Mouse (Mus musculus) forebrain, embryonic 15.5 days (tissue): Measurements from ENCODE around the gene Siglecg. TPM values are rescaled to one million over a fixed set of nuclear protein-coding genes. Genes with fewer than 3 reads are reported as not detected.
"Not testable (repeated sequence)": the region's sequence is repeated elsewhere in the genome, so short reads cannot be mapped to it uniquely, and the experiment has no call there.

Experiments
- ATAC-seq: fragments of 200-750 bp; cut with Nextera tagmentation; replicated peaks from 2 replicates; pipeline ENCODE4 v1.8.0; 2017; ENCODE audit warnings: mild to moderate bottlenecking, moderate TSS enrichment, moderate library complexity
- H3K27ac ChIP-seq: fragments of 300-500 bp; sonication (generic); replicated peaks from 2 replicates; pipeline ENCODE4 v1.5.1; 2015; ENCODE audit warnings: mild to moderate bottlenecking, inconsistent platforms
- H3K27me3 ChIP-seq: fragments of 300-500 bp; sonication (generic); 2 replicates; pipeline ENCODE4 v1.6.1; 2015; ENCODE audit warnings: inconsistent platforms
- H3K36me3 ChIP-seq: fragments of 300-500 bp; sonication (generic); 2 replicates; pipeline ENCODE4 v1.6.1; 2015; ENCODE audit warnings: mild to moderate bottlenecking, inconsistent platforms
- H3K4me1 ChIP-seq: fragments of 300-500 bp; sonication (generic); 2 replicates; pipeline ENCODE4 v1.6.1; 2015; ENCODE audit warnings: inconsistent platforms
- H3K4me2 ChIP-seq: fragments of 300-500 bp; sonication (generic); replicated peaks from 2 replicates; pipeline ENCODE4 v1.6.1; 2015; ENCODE audit warnings: mild to moderate bottlenecking, inconsistent platforms
- H3K4me3 ChIP-seq: fragments of 300-500 bp; sonication (generic); 2 replicates; pipeline ENCODE4 v1.5.1; 2015; ENCODE audit warnings: mild to moderate bottlenecking, inconsistent platforms
- H3K9ac ChIP-seq: fragments of 300-500 bp; sonication (generic); replicated peaks from 2 replicates; pipeline ENCODE4 v1.6.1; 2015; ENCODE audit warnings: mild to moderate bottlenecking, inconsistent platforms
- H3K9me3 ChIP-seq: fragments of 300-500 bp; sonication (generic); 2 replicates; pipeline ENCODE4 v1.6.1; 2016; ENCODE audit warnings: inconsistent platforms
- WGBS: fragments of 180-500 bp; shearing (Covaris S2); methylation state at CpG from one replicate; pipeline ENCODE4 v1.1.7; 2015; ENCODE audit warnings: mixed read lengths; 5-methylcytosine and 5-hydroxymethylcytosine counted together
- polyA plus RNA-seq: library from polyadenylated mRNA; unstranded; fragments of >200 nt; fragmentation: Nextera tagmentation; extraction: Ambion mirVana; gene quantifications from 2 replicates; pipeline ENCODE4 v1.2.1, GENCODE M21; 2015

Gene Siglecg
- polyA plus RNA-seq: not detected in 2 replicates

DNA sequence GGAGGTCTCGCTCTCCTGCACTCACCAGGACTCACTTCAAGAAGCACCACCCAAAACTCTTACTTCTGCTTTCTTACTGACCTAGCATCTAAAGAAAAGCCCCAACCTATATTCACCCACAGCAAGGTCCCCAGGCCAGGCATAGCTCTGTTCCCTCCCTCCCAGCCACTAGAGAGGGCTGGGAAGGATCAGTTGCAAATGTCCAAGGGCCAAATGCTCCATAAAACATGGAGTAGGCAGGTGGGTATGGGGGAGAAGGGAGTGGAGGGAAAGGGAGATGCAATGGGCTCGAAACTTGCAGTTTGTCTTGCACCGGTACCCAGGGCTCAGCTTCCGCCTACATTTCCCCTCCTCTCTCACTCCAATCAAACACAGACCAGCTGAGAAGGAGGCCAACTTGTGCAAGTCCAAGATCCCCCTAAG is at the start of gene Siglecg:
Gene Siglecg (plus strand): TSS at position 74 of the 423 bp plus-strand sequence.
- Histone ChIP-seq H3K4me3 (no peak within 1 kb of the TSS), H3K9ac (no peak within 1 kb of the TSS), H3K9me3 (no peaks in the 10 kb centered on the region), H3K27ac (no peak within 1 kb of the TSS), H3K4me2 (no peak within 1 kb of the TSS), H3K4me1 (no peaks in the 10 kb centered on the region), H3K27me3 (no peaks in the 10 kb centered on the region), H3K36me3 (no peaks in the 10 kb centered on the region)
- 84% methylated on average over 4 of the region's 4 CpGs for WGBS
- no peak for ATAC-seq

DNA sequence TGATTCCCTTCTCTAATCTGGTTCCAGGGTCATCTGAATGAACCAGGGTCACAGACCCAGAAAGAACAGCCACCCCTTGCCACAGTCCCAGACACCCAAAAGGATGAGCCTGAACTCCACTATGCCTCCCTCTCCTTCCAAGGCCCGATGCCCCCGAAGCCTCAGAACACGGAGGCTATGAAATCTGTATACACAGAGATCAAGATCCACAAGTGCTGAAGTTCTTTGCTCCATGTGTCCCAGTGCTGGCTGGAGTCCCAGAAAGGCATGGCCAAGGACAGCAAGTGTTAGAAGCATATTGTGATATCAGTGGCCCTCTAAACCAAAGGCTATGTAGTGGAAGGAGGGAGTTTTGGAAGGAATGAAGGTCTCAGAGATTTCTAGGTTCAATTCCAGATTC is 49.4 kb upstream of the Siglecg start:
- 91% methylated on average over 3 of the region's 3 CpGs for WGBS
- no peaks in the 10 kb centered on the region for H3K36me3 ChIP-seq
- no peaks in the 10 kb centered on the region for H3K9me3 ChIP-seq
- H3K4me2 ChIP-seq: no peak overlapping the region
- no peak overlapping the region for H3K4me3 ChIP-seq
- H3K9ac ChIP-seq: no peak overlapping the region
- no peaks in the 10 kb centered on the region for H3K27me3 ChIP-seq
- ATAC-seq: no peak
- no peak overlapping the region for H3K27ac ChIP-seq
- H3K4me1 ChIP-seq: no peaks in the 10 kb centered on the region

DNA sequence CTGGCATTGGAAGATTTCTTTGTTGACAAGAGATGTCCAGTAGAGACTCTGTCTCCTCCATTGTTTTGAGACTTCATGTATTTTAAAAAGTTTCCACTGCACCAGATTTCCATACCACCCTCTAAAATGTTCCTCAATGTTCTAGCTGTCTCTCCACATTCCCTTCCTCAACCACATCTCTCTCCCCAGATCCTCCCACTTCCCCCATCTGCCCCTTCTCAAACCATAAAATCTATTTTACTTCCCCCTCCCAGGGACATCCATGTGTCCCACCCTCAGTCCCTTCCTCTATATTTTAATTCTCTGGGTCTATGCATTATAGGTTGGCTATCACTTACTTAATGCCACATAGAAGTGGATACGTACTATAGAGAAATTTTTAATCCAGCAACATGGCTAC is 46.6 kb upstream of the Siglecg start:
- H3K4me1 ChIP-seq: no peaks in the 10 kb centered on the region

DNA sequence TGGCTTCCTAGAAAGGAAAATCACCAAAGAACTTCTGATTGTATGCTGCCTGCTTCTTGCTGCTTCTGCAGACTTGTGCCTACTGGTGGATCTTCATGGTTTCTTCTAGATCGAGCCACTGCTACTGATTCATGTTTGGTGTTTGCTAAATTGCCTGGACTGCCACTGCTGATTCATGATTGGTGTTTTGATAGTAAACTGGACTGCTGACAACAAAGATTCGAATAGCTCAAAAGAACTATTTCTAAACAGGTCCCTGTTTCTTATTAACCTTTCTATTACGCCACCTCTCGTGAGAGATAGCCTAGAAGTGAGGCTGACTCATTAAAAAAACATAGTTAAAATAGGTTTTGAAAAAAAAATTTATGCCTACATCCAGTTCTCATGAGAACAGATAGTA is 46.0 kb upstream of the Siglecg start:
- no peak overlapping the region for H3K4me3 ChIP-seq
- 76% methylated on average over 4 of the region's 4 CpGs for WGBS

More for the DNA sequence above, 46.6 kb upstream of the Siglecg start:
- no peak for ATAC-seq
- Histone ChIP-seq H3K4me3 (no peak overlapping the region), H3K36me3 (no peaks in the 10 kb centered on the region), H3K4me2 (no peak overlapping the region), H3K27ac (no peak overlapping the region), H3K9me3 (no peaks in the 10 kb centered on the region), H3K27me3 (no peaks in the 10 kb centered on the region), H3K9ac (no peak overlapping the region)
- 89% methylated on average over 1 of the region's 1 CpGs for WGBS

DNA sequence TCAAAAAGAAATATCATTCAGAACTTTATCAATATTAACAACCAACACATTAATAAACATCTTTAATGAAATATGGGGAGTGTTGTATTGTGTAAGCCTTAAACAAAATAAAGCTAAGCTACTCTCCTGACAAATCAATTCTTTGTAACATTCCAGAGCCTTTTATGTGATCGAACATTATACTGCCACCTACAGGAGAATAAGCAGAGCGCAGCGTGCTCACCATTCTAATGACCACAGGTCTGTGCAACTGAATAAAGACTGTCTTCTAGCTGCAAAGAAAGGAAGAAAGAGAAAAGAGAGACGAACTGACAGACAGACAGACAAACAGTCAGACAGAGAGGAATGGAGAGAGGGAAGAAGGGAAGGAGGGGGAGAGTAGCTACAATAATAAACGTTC is 29.8 kb upstream of the Siglecg start:
- H3K9ac ChIP-seq: no peak overlapping the region
- no peaks in the 10 kb centered on the region for H3K36me3 ChIP-seq
- ATAC-seq: 0 out of 2 replicates have a peak, but pooled peaks have one; percentile 26
- H3K27me3 ChIP-seq: no peaks in the 10 kb centered on the region
- H3K4me3 ChIP-seq: no peak overlapping the region
- H3K4me2 ChIP-seq: no peak overlapping the region
- no peaks in the 10 kb centered on the region for H3K4me1 ChIP-seq
- no peak overlapping the region for H3K27ac ChIP-seq
- 14% methylated on average over 5 of the region's 5 CpGs for WGBS
- no peaks in the 10 kb centered on the region for H3K9me3 ChIP-seq

More for the DNA sequence above, 46.0 kb upstream of the Siglecg start:
- no peak for ATAC-seq
- no peak overlapping the region for H3K4me2 ChIP-seq
- H3K27ac ChIP-seq: no peak overlapping the region
- H3K4me1 ChIP-seq: no peaks in the 10 kb centered on the region
- no peaks in the 10 kb centered on the region for H3K27me3 ChIP-seq
- H3K36me3 ChIP-seq: no peaks in the 10 kb centered on the region
- no peak overlapping the region for H3K9ac ChIP-seq
- no peaks in the 10 kb centered on the region for H3K9me3 ChIP-seq

DNA sequence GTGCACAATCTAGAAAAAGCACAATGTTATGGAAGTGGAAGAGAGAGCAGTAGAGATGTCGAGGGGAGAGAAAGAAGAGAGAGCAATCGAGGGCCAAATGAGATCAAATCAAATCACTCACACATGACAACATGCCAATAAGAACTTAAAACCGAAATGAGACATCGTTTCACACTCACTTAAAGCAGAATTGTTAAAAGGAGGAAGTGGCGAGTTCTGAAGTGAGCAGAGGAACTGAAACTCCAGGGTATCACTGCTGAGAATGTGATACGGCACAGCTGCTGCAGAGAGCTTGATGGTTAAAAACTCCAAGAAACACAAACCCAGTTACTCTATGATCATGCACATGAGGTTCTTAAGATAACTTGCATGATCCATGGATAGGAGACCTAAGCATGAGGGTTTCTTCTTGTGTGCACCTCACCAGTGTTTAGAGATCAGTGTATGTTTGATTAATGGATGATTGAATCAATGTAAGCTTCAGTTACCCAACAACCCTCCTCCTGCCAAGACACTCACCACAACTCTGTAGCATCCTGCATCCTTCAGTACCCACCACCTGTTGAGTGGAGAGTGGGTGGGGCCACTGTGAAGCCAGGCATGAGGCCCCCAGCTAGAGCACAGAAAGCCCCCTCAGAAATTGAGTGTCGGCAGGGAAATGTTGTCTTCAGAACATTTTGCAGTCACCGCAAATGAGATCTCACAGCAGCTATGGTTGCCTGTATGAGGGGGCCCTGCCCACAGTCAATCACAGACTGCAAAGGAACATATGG is 15.5 kb upstream of the Siglecg start:
- no peaks in the 10 kb centered on the region for H3K4me1 ChIP-seq
- no peak overlapping the region for H3K4me3 ChIP-seq
- H3K4me2 ChIP-seq: no peak overlapping the region
- H3K9ac ChIP-seq: no peak overlapping the region
- no peaks in the 10 kb centered on the region for H3K36me3 ChIP-seq
- WGBS: 86% methylated on average over 8 of the region's 8 CpGs
- H3K9me3 ChIP-seq: no peaks in the 10 kb centered on the region
- ATAC-seq: no peak
- H3K27ac ChIP-seq: no peak overlapping the region
- H3K27me3 ChIP-seq: no peaks in the 10 kb centered on the region

DNA sequence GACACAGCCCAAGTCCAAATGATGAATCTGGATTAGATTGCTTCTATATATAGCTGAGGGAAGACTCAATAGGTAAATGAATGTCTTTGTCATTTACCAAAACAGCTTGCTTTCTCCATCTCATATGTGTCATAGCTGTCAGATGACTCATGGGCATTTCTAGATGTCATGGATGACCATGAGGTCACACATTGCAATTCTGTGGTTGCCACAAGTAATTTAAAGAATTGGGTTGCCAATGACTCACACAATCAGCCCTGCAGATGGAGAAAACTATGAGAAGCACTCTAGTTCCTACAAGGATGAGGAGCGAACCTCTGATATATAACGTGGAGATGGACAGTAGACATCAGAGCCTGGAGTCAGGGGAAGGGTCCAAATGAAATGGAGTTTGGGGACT is 8.5 kb upstream of the Siglecg start:
- H3K4me2 ChIP-seq: no peak overlapping the region
- no peak overlapping the region for H3K9ac ChIP-seq

DNA sequence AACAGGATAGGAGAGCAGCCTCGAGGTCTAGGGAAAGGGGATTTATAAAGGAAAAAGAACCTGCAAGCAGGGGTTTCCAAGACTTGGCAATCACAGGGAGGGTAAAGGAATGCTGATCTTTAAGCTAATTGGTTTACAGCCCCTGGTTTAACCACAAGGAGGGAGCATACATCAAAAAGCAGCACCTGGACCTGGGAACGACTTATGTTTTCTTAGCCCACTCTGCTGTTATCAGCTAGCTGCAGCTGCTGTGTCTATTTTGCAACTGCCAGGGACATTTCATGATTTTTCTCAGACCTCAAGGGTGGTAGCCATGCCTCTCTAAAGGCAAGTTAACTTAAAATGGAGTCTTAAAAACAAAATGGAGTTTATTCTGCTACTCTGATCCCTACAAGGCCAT is 5.3 kb upstream of the Siglecg start:
- Histone ChIP-seq H3K4me3 (no peak overlapping the region), H3K9ac (no peak overlapping the region), H3K27ac (no peak overlapping the region), H3K27me3 (no peaks in the 10 kb centered on the region), H3K4me2 (no peak overlapping the region), H3K9me3 (no peaks in the 10 kb centered on the region), H3K4me1 (no peaks in the 10 kb centered on the region), H3K36me3 (no peaks in the 10 kb centered on the region)
- ATAC-seq: no peak
- WGBS: 53% methylated on average over 2 of the region's 2 CpGs

More for the DNA sequence above, 8.5 kb upstream of the Siglecg start:
- Histone ChIP-seq H3K9me3 (no peaks in the 10 kb centered on the region), H3K27ac (no peak overlapping the region), H3K36me3 (no peaks in the 10 kb centered on the region), H3K4me1 (no peaks in the 10 kb centered on the region), H3K4me3 (no peak overlapping the region), H3K27me3 (no peaks in the 10 kb centered on the region)
- no peak for ATAC-seq
- WGBS: 90% methylated on average over 2 of the region's 2 CpGs

DNA sequence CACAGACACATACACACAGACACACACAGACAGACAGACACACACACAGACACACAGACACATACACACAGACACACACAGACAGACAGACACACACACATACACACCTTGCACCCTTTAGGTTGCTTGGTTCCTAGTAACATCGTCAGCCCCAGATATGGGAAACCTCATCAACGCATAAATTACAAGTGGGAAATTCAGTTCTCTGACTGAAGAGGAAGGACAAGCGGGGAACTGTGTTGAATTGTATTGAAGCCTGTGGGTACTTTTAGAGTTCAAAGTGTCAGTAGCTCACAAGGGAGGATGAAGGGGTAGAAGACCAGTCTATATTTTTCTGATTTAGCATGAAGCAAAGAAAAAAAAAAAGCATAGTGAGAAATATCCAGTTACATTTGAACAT is 431 bp upstream of the Siglecg start:
- Histone ChIP-seq H3K9ac (no peak overlapping the region), H3K4me1 (no peaks in the 10 kb centered on the region), H3K27me3 (no peaks in the 10 kb centered on the region), H3K4me3 (no peak overlapping the region), H3K36me3 (no peaks in the 10 kb centered on the region), H3K27ac (no peak overlapping the region), H3K9me3 (no peaks in the 10 kb centered on the region), H3K4me2 (no peak overlapping the region)
- 89% methylated on average over 3 of the region's 3 CpGs for WGBS
- no peak for ATAC-seq

DNA sequence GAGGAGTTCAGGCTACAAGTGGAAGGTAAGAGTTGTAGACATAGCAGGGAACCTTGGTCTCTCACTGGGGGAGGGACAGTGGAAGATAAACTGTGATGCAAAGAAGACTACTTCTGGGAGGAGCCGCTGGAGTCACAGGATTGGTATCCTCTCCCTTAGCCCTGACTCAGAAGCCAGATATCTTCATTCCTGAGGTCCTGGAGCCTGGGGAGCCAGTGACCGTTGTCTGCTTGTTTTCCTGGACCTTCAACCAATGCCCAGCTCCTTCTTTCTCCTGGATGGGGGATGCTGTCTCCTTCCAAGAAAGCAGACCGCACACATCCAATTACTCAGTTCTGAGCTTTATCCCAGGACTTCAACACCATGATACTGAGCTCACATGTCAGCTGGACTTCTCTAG is 1.1 kb downstream of the Siglecg start:
- H3K4me1 ChIP-seq: no peaks in the 10 kb centered on the region
- H3K27me3 ChIP-seq: no peaks in the 10 kb centered on the region
- no peaks in the 10 kb centered on the region for H3K36me3 ChIP-seq
- no peak overlapping the region for H3K9ac ChIP-seq
- no peak overlapping the region for H3K4me2 ChIP-seq
- no peak overlapping the region for H3K4me3 ChIP-seq
- no peak for ATAC-seq
- 85% methylated on average over 3 of the region's 3 CpGs for WGBS
- H3K9me3 ChIP-seq: no peaks in the 10 kb centered on the region
- no peak overlapping the region for H3K27ac ChIP-seq

DNA sequence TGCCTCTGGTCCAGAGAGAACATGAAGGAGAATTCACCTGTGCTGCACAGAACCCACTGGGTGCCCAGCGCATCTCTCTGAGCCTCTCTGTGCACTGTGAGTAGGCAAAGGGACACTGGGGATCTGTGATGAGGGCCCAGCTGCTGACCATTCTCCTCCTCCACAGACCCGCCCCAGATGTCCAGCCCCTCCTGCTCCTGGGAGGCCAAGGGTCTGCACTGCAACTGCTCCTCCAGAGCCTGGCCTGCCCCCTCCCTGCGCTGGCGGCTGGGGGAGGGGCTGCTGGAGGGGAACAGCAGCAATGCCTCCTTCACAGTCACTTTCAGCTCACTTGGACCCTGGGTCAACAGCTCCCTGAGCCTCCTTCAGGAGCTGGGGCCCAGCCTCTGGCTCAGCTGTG is 3.7 kb downstream of the Siglecg start:
- not testable (repeated sequence) for ATAC-seq, H3K9me3 ChIP-seq, H3K27me3 ChIP-seq, H3K4me1 ChIP-seq, H3K4me2 ChIP-seq, H3K9ac ChIP-seq, H3K27ac ChIP-seq, H3K4me3 ChIP-seq, H3K36me3 ChIP-seq
- WGBS: 51% methylated on average over 4 of the region's 4 CpGs

DNA sequence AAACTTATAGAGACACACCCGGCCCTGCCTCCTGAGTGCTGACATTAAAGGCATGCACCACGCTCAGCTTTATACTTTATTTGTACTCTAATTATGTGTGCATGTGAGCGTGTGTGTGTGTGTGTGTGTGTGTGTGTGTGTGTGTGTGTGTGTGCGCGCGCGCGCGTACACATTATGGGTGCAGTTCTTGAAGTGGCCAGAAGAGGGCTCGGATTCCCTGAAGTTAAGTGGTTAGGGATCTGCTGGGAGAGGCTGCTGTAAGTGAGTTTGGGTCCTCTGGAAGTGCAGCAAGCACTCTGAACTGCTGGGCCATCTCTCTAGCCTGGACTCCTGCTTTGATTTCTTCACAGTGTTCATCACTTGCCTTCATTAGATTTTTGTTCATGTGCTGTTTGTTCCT is 9.3 kb downstream of the Siglecg start:
- H3K4me1 ChIP-seq: no peaks in the 10 kb centered on the region
- no peak for ATAC-seq
- no peak overlapping the region for H3K9ac ChIP-seq

More for the DNA sequence above, 9.3 kb downstream of the Siglecg start:
- H3K27ac ChIP-seq: no peak overlapping the region
- no peaks in the 10 kb centered on the region for H3K27me3 ChIP-seq
- H3K4me2 ChIP-seq: no peak overlapping the region
- H3K9me3 ChIP-seq: no peaks in the 10 kb centered on the region
- no peaks in the 10 kb centered on the region for H3K36me3 ChIP-seq
- WGBS: 87% methylated on average over 10 of the region's 10 CpGs
- no peak overlapping the region for H3K4me3 ChIP-seq
